Mouse (Mus musculus): ENCODE results near the gene Itpripl2.
A peak's percentile ranks its signal among the peaks of the same experiment; 100 is the strongest.

The Itpripl2 gene

DNA sequence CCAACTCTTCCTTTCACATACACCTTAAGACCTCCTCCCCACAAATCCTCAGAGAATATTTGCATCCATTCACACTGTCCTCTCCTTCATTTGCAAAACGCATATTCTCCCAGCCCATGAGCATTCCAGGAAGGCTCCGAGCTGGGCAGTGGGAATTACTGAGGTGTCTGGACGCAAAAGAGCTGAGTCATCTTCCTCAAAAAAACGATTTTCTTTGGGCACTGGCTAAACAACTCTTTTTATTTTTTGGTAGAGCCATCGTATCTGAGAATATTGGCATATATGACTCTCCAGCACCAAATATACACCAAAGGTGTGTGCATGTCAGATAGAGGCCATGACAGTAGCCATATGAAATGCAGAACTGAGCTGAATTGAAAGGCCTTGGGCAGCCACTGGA lies 4.9 kb downstream of the Itpripl2 start:
- no peak for DNase-seq

- no peak for DNase-seq
Observed at GRCm38 (mm10) chr7:118483996-118484395, 7.8 kb downstream of the Itpripl2 start.

GRCm38 (mm10) chr7:118482001-118482400 lies 9.8 kb downstream of the Itpripl2 start:
- no peak for DNase-seq

GRCm38 (mm10) chr7:118481047-118481810 lies 10.5 kb downstream of the Itpripl2 start:
- no peak for DNase-seq

DNA sequence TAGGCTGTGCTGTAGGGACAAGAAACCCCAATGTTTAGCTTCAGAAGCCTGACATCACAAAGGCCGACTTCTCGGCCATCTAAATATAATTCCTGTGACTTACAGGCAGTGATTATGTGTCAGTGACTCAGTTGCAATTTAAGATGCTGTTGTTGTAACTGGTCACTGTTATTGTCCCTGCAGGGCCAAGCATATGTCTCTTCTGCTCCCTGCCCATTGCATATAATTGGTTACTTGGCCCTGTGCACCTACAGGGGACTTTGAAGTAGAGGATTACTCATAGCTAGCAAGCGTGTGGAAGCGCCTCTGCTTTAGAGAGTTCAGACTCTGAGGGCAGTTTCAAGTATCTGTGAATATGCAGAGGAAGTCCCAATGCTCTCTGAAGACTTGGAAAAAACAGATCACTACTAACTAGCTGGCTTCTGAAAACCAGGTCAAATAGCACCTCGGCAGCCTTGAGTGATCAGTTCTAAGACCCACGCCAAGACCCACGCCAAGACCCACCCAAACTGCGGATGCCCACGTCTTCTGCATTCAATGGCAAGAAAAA lies 11.5 kb downstream of the Itpripl2 start:
- no peak for DNase-seq

DNA sequence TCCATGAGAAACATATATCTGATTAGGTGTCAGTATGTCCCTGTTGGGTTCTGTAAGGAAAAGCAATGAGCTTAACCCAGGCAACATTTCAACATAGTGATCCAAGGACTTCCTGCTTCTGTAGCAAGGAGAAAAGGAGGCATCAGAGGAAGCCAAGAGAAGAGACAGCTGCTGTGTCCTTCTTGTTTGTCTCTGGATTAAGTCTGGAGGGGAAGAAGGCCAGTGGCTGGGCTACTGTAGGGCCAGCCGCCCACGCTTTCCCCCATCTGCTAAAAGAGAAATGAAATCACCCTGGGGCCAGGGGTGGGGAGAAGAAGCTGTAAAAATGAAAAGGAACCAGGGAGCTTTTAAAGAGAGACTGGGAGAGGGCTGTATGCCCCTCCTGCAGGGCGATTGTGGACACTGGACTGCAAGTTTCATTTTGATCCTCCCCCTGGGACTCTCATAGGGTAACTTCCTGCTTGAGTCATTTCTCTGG lies 12.9 kb downstream of the Itpripl2 start:
- DNase-seq, result peak; percentile 80

DNA sequence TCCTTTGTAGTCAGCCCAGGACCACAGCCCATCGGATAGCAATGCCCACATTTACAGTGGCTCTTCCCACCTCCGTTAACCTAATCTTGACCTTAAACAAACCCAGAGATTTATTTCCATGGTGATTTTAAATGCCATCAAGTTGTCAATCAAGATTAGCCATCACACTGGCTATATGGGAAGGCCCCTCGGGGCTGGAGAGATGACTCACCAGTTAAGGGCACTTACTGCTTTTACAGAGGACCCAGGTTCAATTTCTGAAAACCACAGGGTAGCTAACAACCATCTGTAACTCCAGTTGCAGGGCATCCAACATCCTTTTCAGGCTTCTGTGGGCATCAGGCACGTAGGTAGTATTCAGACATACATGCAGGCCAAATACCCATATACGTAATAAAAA lies 15.3 kb downstream of the Itpripl2 start:
- no peak for DNase-seq

GRCm38 (mm10) chr7:118475008-118475705 lies 16.6 kb downstream of the Itpripl2 start:
- DNase-seq, result peak; percentile 53

GRCm38 (mm10) chr7:118472886-118473285 lies 18.9 kb downstream of the Itpripl2 start:
- no peak for DNase-seq

- peak; percentile 28 for DNase-seq
Observed at GRCm38 (mm10) chr7:118468060-118468459, 23.7 kb downstream of the Itpripl2 start.

- DNase-seq, result no peak
Observed at GRCm38 (mm10) chr7:118464432-118464831, 27.3 kb downstream of the Itpripl2 start.

- DNase-seq, result peak; percentile 34
Observed at GRCm38 (mm10) chr7:118462818-118463762, 28.7 kb downstream of the Itpripl2 start.

DNA sequence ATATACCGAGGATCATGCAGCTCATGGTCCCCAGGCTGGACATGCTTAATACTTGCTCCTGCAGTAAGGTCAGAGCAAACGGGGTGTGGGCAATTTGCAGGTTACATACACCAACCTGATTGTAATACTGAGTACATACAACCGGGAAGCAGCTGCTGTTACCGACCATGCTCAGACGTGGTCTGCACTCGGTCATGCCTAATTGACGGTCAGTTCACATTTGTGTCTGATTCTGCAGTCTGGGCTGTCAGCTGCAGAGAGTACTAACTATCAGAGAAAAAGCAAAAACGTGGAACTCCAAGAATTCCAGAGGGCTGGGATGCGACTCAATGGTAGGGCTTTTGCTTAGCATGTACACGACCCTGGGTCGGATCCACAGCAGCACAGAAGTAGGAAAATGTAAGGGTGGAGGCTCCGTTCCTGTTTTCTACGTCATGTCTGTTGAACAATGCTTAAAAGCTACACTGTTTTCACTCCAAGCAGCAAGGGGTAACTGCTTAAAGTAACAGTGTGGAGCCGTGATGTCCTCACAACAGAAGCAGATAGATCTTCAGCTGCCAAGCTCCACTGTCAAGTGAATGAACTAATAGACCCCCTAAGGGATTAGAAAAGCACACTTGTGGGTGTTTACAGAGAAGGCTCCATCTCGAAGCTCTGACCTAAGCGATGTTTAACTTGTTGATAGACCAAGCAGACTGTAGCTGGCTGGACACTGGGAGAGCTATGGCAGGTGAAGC lies 30.2 kb downstream of the Itpripl2 start:
- no peak for DNase-seq

DNA sequence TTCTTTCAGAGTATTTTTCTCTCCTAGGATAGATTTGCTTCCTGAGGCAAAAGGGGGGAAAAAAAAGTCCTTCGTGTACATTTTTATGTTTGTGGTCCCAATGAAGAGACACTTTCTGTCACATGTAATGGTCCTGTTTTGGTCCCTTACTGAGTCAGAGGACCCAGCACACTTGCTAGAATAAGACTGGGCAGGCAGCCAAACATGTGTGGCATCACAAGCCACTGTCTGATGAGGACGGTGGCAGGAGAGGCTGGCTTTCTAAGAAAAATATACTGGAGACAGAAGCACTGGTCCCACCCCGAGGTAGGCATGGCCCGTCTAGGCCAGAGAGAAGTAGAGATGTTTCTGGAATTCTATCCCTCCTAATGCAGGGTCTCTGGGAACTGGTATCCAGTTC lies 38.1 kb downstream of the Itpripl2 start:
- DNase-seq, result no peak

- no peak for DNase-seq
Observed at GRCm38 (mm10) chr7:118452940-118453339, 38.8 kb downstream of the Itpripl2 start.

DNA sequence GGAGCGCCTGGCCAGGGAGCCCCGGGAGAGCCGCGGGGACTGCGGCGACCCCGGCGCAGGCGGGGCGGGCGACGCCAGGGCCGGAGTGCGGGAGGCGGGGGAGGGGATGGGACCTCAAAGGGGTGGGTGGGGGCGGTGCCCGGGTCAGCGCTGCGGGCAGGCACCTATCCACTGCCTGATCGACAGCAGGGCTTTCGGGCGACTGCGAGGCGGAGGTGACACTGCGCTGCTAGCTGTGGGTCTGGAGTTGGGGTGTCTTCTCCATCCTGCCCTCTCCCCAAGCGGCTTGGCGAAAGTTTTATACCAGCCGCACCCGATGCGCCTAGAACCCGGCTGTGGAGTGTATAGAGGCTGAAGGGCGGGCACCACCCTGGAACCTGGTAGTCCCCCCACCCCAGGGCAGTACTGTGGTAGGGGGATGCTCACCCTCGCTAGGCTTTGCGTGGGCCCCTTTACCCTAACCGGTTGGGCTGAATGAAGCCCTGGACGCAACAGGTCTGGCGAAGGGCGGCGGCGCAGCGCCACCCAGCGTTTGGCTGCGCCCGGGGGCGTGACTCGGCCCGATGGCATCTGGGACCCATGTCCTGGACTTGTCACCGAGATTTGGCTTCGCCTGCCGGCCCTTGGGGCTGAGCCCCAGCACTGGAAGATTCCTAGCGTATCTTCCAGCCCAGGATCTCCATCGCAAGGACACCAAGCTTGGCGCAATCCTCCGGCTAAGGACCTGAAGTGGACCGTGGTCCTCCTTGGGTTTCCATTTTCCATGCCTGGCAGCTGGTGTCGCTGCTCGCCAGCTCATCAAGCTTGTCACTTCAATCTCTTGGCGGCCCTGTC lies 43.4 kb downstream of the Itpripl2 start, which contains the start of gene Syt17:
TSS of gene Syt17 (minus strand) at position 89 of the 834 bp plus-strand sequence.
- DNase-seq, result peak; percentile 79

DNA sequence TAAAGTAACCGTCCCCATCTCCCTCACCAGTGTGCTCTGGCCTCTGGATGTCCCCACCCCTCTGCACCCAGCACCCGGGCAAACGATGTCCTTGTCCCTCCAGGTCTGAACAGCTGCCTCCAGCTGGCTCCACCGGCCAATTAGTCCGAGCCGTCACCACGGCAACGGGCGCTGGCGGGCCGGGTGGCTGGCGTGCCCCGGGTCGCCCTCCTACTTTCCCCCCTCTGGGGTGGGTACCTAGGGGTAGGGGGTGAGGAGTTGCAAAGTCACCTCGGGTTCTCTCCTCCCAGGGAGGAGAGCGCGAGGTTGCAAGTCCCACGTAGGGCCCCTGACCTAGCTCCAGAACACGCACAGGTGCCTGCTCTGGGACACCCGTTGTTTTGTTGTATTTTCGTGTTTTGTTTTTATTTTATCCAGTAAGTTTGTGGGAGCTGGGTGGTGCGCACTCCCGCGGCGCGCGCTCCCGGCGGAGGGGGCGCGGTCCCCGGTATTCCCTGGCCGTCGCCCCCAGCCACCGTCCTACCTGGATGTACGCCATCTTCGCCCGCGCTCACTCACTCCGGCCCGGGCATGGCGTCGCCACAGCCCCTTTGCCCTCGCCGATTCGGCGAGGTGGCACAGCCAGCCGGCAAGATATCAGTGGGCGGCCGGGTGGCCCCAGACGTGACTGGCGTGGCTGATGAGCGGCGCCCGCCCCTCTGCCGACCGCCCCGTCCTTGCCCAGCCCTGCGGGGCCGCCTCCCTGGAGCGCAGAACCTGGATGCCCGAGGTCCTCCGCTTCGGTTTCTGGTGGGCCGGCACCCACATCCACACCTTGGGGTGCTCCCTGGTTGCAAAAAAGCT lies 44.3 kb downstream of the Itpripl2 start:
- DNase-seq, result peak; percentile 81

GRCm38 (mm10) chr7:118443895-118444485 lies 47.8 kb downstream of the Itpripl2 start:
- no peak for DNase-seq

GRCm38 (mm10) chr7:118443371-118443770 lies 48.4 kb downstream of the Itpripl2 start:
- DNase-seq, result no peak

DNA sequence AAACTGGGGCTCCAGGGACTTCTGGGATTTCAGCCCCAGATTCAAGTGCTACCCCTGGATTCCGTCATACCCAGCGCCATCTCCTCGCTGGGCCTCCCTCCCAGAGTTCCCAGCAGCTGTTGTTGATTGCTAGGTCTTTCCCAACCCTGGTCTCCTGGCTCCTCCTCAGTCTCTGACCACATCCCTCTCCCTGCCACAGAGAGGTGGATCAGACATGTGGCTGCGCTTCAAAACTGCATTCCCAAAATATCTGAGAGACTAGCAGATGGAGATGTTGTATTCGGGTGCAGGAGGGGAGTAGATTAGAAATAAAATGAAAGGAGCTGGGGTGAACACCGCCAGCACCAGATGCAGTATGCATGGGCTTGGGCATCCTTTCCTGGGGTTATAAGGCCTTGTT lies 50.2 kb downstream of the Itpripl2 start:
- DNase-seq, result no peak

Data from kidney, postnatal 14 days (tissue).